Mouse (Mus musculus): ENCODE measurements around the gene Tollip.

DNA sequence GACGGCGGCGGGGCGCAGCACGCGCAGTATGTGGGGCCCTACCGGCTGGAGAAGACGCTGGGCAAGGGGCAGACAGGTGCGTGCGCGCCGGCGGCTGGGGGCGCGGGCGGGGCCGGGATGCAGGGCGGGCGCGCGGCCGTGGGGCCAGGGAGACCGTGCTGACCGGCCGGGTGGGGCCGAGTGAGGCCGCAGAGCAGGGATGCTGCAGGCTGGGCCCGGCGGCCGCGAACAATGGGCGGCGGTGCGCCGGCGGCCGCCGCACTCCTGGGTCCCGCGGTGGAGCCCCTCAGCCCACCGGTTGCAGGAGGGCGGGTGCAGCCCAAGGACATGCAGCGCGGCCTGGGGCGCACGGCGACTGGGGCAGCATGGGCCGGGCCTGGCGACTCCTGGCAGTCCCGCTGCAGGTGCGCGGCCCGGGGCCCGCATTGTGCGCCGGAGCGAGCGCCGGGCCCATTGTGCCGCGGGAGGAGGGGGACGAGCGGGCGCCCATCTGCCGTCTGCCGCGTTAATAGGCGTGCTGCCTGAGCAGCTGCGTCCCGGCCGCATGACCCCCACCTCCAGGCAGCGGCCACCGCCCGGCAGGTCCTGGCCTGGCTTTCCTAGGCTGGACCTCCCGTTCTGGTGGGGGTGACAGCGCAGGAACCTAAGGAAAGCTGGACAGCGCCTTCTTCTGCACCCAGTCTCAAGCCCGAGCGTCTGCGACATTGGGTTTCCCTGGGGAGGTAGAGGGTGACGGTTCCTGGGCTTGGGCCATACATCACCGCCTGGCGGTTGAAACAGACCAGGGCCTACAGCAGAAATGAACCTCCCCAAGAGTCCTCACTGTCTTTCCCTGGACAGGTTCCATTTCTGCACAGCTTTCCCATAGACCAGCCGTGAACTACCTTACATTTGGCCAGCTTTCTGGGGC is 32.1 kb upstream of the Tollip start:
- TF ChIP-seq CTCF (IDR thresholded peaks at IDR 0.05; ENCODE audit: low read depth) (no peak), EP300 (IDR thresholded peaks at IDR 0.05; ENCODE audit: low read depth) (no peak)

All from liver, postnatal 0 days (tissue).